Mouse (Mus musculus): ENCODE measurements around the gene Cyren.
A peak's percentile ranks its signal among the peaks of the same experiment; 100 is the strongest.

Cyren gene

DNA sequence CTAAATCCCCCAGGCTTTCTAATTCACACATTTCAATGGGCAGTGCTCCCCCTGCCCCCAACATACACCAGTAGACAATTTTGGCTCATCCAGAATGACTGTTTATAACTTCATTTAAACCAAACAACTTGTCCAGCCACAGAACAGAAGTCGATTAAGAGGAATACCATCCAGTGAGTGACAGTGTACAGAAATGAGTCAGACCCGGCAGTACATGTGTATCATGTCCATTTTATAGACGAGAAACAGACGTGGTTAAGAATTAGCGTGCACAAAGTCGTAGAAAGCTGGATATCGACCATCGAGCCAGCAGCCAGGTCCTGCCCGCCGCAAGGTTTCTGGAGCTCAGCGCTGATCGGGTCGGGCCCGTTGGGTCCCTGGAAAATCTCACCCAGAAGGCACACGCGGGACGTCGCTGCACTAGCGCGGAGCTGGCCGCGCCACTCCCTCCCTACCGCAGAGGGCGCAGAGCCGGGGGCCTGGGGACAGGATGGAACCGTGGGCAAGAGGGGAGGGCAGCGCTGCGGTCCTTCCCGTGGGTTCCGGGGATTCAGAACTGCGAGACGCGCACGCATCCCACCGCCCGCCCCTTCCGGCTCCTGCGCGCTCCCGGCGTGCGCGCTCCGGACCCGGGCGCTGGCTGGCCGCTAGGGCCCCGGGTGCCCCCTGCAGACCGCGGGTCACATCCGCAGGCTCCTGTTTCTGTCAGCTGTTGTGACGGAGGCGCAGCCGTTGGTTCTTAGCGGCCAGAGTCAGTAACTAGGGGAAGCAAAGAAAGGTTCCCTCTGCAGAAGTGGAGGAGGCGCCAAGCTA, at the start of gene Cyren:
Gene Cyren (minus strand): TSS at position 552 of the 813 bp plus-strand sequence.
- peak; percentile 90 to 94 for DNase-seq (ENCODE audit: low spot score in 2 of 2)

DNA sequence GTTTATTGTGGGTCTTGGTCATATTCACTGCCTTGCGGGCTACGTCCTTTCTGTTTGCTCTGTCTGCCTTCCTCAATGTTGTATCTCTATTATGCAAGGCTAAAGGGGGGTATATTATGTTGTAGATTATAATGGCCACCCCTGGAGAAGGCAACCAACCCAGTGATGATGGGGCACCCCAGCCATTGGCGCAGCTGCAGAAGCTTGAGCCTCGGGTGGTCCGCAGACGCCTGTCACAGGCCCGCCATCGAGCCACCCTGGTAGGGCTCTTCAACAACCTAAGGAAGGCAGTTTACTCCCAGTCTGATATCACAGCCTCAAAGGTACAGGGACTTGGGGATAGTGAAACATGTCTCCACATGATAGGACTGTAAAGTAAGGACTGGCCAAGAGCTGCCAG, 49.7 kb upstream of the Cyren start:
- no peak for DNase-seq (ENCODE audit: low spot score in 2 of 2)

DNA sequence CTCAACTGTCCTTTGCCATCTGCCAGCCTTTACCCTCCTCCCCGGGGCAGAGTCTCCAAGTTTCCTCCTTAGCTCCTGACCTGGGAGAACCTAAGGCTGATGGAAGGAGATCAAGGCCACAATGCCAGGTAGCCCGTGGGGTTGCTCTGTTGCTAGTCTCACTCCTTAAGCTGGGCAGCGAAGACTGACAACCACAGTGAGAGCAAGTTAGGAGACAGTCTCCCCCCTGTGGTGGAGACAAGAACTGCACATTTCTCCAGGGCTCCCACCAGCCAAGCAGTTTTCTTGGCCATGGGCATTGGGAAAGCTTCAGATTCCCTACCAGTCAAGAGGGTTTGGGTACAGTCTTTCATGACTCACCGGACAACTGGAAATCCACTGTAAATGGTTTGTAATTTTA, 49.3 kb upstream of the Cyren start:
- DNase-seq (ENCODE audit: low spot score in 2 of 2) = peak; percentile 63 to 87

DNA sequence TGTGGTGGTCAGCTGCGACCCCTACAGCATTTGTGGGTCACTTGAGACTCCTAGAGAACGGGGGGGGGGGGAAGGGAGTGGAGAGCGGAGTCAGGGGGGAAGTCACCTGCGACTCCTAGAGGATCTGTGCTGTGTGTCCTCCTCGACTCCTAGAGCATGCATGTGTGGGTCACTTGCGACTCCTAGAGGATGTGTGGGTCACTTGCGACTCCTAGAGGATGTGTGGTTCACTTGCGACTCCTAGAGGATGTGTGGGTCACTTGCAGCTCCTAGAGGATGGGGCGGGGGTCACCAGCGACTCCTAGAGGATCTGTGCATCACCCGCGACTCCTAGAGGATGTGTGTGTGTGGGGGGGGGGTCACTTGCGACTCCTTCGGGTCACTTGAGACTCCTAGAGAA, 44.1 kb upstream of the Cyren start:
- peak in 1 of 2 experiments; percentile 58 for DNase-seq (ENCODE audit: low spot score in 2 of 2)

DNA sequence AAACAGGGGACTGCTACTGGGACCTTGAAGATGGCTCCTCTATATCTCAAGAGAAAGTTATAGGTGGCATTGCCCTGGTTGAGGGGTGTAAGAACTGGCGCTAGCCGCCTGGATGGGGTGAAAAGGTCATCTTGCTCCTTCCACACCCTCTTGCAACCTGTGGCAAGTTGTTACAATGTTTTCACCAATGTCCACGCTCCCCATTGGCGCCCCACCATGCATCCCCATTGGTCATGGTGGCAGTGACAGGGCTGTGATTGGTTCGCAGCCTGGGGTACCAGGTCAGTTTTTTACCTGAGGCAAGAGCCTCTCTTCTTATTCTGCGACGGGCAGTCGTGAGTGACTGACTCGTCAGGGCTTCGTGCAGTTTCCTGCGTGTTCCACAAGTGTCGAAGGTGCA, 42.8 kb upstream of the Cyren start:
- no peak for DNase-seq (ENCODE audit: low spot score in 2 of 2)

GRCm38 (mm10) chr6:34919956-34920355, 42.1 kb upstream of the Cyren start, which contains the start of gene Stra8:
TSS of gene Stra8 (plus strand) at chr6:34920163.
- DNase-seq (ENCODE audit: low spot score in 2 of 2) = no peak

- no peak for DNase-seq (ENCODE audit: low spot score in 2 of 2)
These were observed 41.3 kb upstream of the Cyren start for GRCm38 (mm10) chr6:34919146-34919545.

DNA sequence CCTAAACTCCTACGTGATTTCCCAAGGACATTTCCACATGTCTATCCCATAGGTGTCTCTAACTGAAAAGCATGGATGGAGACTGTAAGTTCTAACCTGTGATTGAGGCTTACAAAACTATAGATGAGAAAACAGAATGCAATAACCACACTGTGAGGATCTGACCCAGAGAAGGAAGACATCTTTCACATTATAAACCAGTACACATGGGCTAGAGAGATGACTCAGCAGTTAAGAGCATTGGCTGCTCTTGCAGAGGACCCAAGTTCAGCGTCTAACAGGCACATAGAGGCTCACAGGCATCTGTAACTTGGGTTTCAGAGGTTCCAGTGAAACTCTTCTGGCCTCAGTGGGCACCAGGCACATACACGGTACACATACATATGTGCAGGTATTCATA, 36.6 kb upstream of the Cyren start:
- no peak for DNase-seq (ENCODE audit: low spot score in 2 of 2)

- DNase-seq (ENCODE audit: low spot score in 2 of 2) = no peak
These were observed 35.6 kb upstream of the Cyren start for GRCm38 (mm10) chr6:34913341-34914040.

DNA sequence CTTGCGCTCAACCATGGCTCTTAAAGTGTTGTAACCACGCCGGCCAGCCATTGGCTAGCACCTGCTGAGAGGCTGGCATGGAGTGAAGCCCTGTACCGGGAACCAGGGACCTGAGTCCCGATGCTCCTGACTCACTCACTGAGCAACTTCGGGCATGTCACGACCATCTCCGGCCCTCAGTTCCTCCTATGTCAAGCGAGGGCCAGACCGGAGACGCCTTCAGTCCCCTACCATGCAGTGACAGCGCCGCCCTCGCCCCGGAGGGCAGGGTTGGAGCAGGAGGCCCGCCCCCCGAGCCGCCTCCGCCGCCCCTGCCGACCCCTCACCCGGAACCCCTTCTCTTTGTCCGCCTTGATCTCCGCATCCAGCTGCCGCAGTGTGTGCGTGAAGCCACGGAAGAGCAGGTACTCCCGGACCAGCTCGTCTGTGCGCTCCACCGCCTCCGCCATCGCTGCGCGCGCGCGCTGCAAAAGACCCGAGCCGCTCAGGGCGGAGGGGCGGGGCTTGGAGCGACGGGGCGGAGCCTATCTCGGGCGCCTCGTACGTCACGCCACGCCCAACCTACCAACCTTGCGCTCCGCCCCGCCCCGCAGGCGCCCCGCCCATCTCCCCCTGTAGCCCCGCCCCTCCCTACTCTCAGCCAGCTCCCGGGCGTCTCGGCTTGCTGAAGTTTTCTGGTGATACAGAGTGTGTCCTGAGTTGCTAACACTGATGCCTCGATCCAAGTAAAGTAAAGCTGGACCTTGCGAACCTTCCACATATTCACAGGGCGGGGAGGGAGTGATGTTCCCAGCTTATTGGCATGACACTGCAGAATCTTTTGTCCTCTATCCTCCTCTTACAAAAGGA, 32.7 kb upstream of the Cyren start, which contains the start of gene Wdr91:
Gene Wdr91 (minus strand): TSS at position 506 of the 849 bp plus-strand sequence.
- peak; percentile 97 to 100 for DNase-seq (ENCODE audit: low spot score in 2 of 2)

DNA sequence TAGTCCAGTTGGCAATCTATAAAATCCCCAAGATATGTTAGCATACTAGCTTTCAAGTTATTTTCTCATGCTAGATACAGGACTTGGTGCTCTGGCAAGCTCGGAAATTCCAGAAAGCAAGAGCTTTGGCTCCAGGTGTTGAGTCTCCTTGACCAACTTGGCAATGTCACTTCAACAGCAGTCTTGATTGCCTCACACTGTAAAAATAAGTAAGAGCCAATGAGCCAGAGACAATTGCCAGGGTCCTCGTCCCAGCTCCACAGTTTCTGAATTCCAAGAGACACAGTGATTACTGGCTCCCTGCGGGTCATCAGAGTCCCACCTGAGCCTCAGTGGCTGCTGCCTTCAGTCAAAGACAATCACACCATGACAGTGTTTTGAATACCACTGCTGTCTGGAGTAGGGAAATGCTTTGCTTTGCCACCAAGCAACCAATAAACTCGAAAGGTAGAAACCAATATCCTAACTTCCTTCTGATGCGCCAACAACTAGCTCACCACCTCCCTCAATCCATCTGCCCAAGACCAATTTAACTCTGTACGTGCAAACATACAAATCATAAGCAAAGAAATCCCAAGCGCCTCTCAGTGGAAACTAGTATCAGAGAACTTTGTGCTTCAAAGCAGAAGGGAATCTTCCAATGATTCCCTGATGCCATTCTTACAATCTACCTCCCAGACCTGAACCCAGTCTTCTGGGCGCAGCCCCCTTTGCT, 31.9 kb upstream of the Cyren start:
- DNase-seq (ENCODE audit: low spot score in 2 of 2) = no peak

DNA sequence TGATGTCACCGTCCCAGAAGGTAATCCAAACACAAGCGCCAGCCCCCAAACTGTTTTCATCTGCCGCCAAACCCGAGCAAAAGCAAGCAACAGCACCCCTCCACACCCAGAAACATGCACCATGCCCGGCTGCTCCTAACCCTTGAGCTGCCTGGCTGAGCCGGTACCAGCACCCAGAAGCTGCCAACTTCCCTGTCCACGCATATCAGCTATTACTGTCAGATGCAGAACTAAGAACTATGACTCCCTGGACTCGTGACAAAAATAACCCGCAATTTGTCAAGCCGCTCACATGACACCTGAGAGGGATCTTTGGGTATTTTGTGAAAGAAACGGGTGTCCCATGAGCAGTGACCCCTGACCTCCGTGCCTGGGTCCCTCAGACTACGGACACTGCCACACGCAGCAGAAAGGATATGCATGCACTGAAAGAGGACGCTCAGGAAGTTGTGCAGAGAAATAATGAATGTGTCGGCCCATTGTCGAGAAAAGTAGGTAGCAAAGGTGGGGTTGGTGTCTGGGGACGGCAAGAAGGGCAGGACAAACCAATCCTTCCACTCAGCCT, 29.9 kb upstream of the Cyren start:
- DNase-seq (ENCODE audit: low spot score in 2 of 2) = peak in 1 of 2 experiments; percentile 31

GRCm38 (mm10) chr6:34907121-34907614, 29.3 kb upstream of the Cyren start:
- peak in 1 of 2 experiments; percentile 66 for DNase-seq (ENCODE audit: low spot score in 2 of 2)

DNA sequence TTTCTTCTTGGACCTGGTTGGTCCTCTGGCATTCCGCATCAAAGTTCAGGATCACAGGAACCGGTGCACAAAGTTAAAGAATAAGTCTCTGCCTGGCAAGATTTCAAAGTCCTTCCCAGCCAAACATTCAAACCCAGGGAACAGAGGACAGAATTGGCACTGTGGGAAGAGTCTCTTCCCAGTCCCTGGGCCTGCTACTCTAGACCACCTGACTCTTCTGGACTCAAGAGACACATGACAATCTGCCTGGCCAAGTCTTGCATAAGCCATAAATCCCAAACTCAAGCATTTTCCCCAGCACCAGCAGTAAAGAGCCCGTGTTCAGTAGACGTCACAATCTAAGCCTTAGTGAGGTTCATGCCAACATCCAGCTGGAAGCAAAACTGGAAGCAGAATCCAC, 28.8 kb upstream of the Cyren start:
- DNase-seq (ENCODE audit: low spot score in 2 of 2) = no peak

GRCm38 (mm10) chr6:34906125-34906524, 28.3 kb upstream of the Cyren start:
- DNase-seq (ENCODE audit: low spot score in 2 of 2) = no peak

- DNase-seq (ENCODE audit: low spot score in 2 of 2) = no peak
These were observed 26.5 kb upstream of the Cyren start for GRCm38 (mm10) chr6:34904361-34904760.

GRCm38 (mm10) chr6:34903851-34904250, 26.0 kb upstream of the Cyren start:
- DNase-seq (ENCODE audit: low spot score in 2 of 2) = no peak

GRCm38 (mm10) chr6:34903441-34903840, 25.6 kb upstream of the Cyren start:
- DNase-seq (ENCODE audit: low spot score in 2 of 2) = no peak

DNA sequence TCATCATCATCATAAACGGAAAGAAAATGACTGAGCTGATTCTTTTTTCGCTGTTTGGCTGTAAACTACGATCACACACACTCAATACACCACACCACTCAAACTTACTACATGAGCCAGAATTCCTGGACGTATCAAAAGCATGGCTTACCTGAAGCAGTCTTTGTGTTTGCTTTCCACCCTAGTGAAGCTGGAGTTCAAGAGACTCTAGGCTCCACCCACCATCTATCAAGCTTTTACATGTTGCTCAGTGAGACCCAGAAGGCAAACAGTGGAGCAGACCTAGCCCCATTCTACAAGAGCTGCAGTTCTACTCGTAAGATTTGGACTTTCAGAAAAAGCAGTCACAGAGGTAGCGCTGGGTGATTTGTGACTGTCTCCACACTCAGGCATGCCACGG, 24.7 kb upstream of the Cyren start:
- DNase-seq (ENCODE audit: low spot score in 2 of 2) = no peak

DNA sequence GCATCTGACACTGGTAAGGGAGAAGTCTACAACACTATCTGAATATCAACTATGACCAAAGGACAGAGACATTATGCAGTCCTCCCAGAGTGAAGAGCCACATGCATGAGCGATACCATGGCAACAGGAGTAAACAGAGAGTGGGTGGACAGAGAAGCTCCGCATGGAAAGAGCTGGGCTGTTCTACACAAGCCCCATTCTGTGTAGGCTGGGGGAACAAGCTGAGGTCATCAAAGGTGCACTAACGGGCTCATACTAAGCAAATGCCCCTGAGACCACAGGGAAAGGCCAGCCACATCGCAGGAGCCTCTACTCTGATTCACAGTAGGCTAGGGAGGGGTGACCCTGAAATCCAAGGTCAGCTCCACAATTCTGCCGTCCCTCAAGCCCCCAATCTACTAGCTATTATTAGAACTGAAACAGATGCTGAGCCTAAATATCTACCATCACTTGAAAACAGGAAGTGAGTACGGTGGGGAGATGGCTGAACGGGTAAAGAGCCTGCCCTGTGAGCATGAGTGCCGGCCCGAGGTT, 24.1 kb upstream of the Cyren start:
- DNase-seq (ENCODE audit: low spot score in 2 of 2) = no peak

- DNase-seq (ENCODE audit: low spot score in 2 of 2) = no peak
These were observed 23.1 kb upstream of the Cyren start for GRCm38 (mm10) chr6:34900990-34901389.

Data from spleen, postnatal 4 days (tissue).